Mouse (Mus musculus) liver, adult 2 months (tissue): Measurements from ENCODE around the gene Dclre1c. TPM values are rescaled to one million over a fixed set of nuclear protein-coding genes. Genes with fewer than 3 reads are reported as not detected.

Experiments
- DNase-seq: peaks from one replicate; pipeline ENCODE4 v3.0.0-alpha.2; 2011; ENCODE audit warnings: low read depth, low spot score; ENCODE audit errors: extremely low read depth
- H3K27ac ChIP-seq: fragments of 200-500 bp; replicated peaks from 2 replicates; pipeline ENCODE4 v1.5.1; 2012; ENCODE audit warnings: low read depth, mild to moderate bottlenecking, control low read depth, inconsistent platforms, low read length; ENCODE audit not compliant: insufficient read depth
- H3K27me3 ChIP-seq: fragments of 200-500 bp; 2 replicates; pipeline ENCODE4 v1.6.1; 2012; ENCODE audit warnings: mild to moderate bottlenecking, moderate library complexity, low read length, inconsistent platforms; ENCODE audit not compliant: control insufficient read depth, insufficient read depth
- H3K36me3 ChIP-seq: fragments of 200-500 bp; 2 replicates; pipeline ENCODE4 v1.6.1; 2012; ENCODE audit warnings: low read length, inconsistent platforms; ENCODE audit not compliant: control insufficient read depth, insufficient read depth
- H3K4me1 ChIP-seq: fragments of 200-500 bp; 2 replicates; pipeline ENCODE4 v1.6.1; 2011; ENCODE audit warnings: low read length; ENCODE audit not compliant: control insufficient read depth, insufficient read depth
- H3K4me3 ChIP-seq: fragments of 200-500 bp; 2 replicates; pipeline ENCODE4 v1.5.1; 2011; ENCODE audit warnings: low read depth, mild to moderate bottlenecking, control low read depth, low read length, moderate library complexity; ENCODE audit not compliant: insufficient read depth
- H3K79me2 ChIP-seq: fragments of 200-500 bp; 2 replicates; pipeline ENCODE4 v1.6.1; 2012; ENCODE audit warnings: inconsistent platforms, mild to moderate bottlenecking, low read length, moderate library complexity; ENCODE audit not compliant: control insufficient read depth, insufficient read depth
- H3K9ac ChIP-seq: fragments of 200-500 bp; 2 replicates; pipeline ENCODE4 v1.6.1; 2012; ENCODE audit warnings: low read depth, mild to moderate bottlenecking, control low read depth, inconsistent platforms, low read length
- CTCF ChIP-seq: fragments of 200-500 bp; IDR thresholded peaks from 2 replicates; pipeline ENCODE4 v1.5.1; 2011; ENCODE audit warnings: low read depth, low read length, control low read depth
- POLR2A ChIP-seq: fragments of 200-500 bp; IDR thresholded peaks from 2 replicates; pipeline ENCODE4 v1.6.1; 2011; ENCODE audit warnings: low read length, control low read depth; ENCODE audit not compliant: insufficient read depth; ENCODE audit errors: extremely low read depth
- WGBS: fragments of 180-500 bp; shearing (Covaris S2); methylation state at CpG from one replicate; pipeline ENCODE4 v1.1.7; 2018; 5-methylcytosine and 5-hydroxymethylcytosine counted together
- polyA plus RNA-seq: library from polyadenylated mRNA; depleted of rRNA; stranded (reverse); fragments of >200 nt; gene quantifications from 2 replicates; pipeline ENCODE4 v1.2.3, GENCODE M21; 2012
- total RNA-seq: library from RNA; depleted of rRNA; stranded (reverse); fragments of >200 nt; gene quantifications from 2 replicates; pipeline ENCODE4 v1.2.3, GENCODE M21; 2014

Gene Dclre1c
- total and polyA plus RNA-seq, 2 experiments = 1.8 to 5.8 TPM

GRCm38 (mm10) chr2:3475746-3476251 lies 51.9 kb downstream of the Dclre1c start:
- no peaks in the 10 kb centered on the region for H3K79me2 ChIP-seq
- WGBS = 75% methylated on average over 3 of the region's 3 CpGs
- DNase-seq = no peak
- H3K27me3 ChIP-seq = no peaks in the 10 kb centered on the region
- H3K4me1 ChIP-seq = peaks cover 7% of the 10 kb centered on the region
- H3K4me3 ChIP-seq = no peak overlapping the region
- H3K36me3 ChIP-seq = no peaks in the 10 kb centered on the region
- no peak overlapping the region for H3K9ac ChIP-seq
- no peak overlapping the region for H3K27ac ChIP-seq
- TF ChIP-seq POLR2A (no peak), CTCF (no peak)

- Histone ChIP-seq H3K36me3 (no peaks in the 10 kb centered on the region), H3K9ac (no peak overlapping the region), H3K4me3 (no peak overlapping the region), H3K4me1 (peaks cover 5% of the 10 kb centered on the region; the same call in 1 of the 2 replicates), H3K79me2 (no peaks in the 10 kb centered on the region), H3K27me3 (no peaks in the 10 kb centered on the region), H3K27ac (no peak overlapping the region)
- DNase-seq = no peak
- TF ChIP-seq POLR2A (no peak), CTCF (no peak)
- 82% methylated on average over 3 of the region's 3 CpGs for WGBS
Measured at GRCm38 (mm10) chr2:3480239-3480638, 56.3 kb downstream of the Dclre1c start.

GRCm38 (mm10) chr2:3489816-3490215 lies 65.9 kb downstream of the Dclre1c start:
- 87% methylated on average over 3 of the region's 3 CpGs for WGBS
- H3K79me2 ChIP-seq = no peaks in the 10 kb centered on the region
- no peaks in the 10 kb centered on the region for H3K4me1 ChIP-seq
- no peaks in the 10 kb centered on the region for H3K27me3 ChIP-seq
- TF ChIP-seq POLR2A = no peak
- no peak for TF ChIP-seq CTCF
- H3K36me3 ChIP-seq = peaks cover 40% of the 10 kb centered on the region
- no peak overlapping the region for H3K27ac ChIP-seq
- DNase-seq = no peak
- no peak overlapping the region for H3K4me3 ChIP-seq
- H3K9ac ChIP-seq = no peak overlapping the region

- H3K9ac ChIP-seq = no peak overlapping the region
- peaks cover 66% of the 10 kb centered on the region for H3K36me3 ChIP-seq
- 89% methylated on average over 3 of the region's 3 CpGs for WGBS
- no peaks in the 10 kb centered on the region for H3K4me1 ChIP-seq
- no peaks in the 10 kb centered on the region for H3K27me3 ChIP-seq
- no peak overlapping the region for H3K4me3 ChIP-seq
- no peak for TF ChIP-seq POLR2A
- no peak for TF ChIP-seq CTCF
- no peak for DNase-seq
- H3K79me2 ChIP-seq = no peaks in the 10 kb centered on the region
- H3K27ac ChIP-seq = no peak overlapping the region
Measured at GRCm38 (mm10) chr2:3493833-3494409, 70.0 kb downstream of the Dclre1c start.

- H3K27ac ChIP-seq = no peak overlapping the region
- no peaks in the 10 kb centered on the region for H3K79me2 ChIP-seq
- DNase-seq = no peak
- peaks cover 39% of the 10 kb centered on the region for H3K36me3 ChIP-seq
- H3K9ac ChIP-seq = no peak overlapping the region
- no peaks in the 10 kb centered on the region for H3K27me3 ChIP-seq
- no peak overlapping the region for H3K4me3 ChIP-seq
- TF ChIP-seq POLR2A = no peak
- no peak for TF ChIP-seq CTCF
- no peaks in the 10 kb centered on the region for H3K4me1 ChIP-seq
- WGBS = 96% methylated on average over 6 of the region's 6 CpGs
Measured at GRCm38 (mm10) chr2:3499543-3499942, 75.6 kb downstream of the Dclre1c start.

- WGBS = 97% methylated on average over 5 of the region's 5 CpGs
- Histone ChIP-seq H3K79me2 (no peaks in the 10 kb centered on the region), H3K4me1 (no peaks in the 10 kb centered on the region), H3K36me3 (peaks cover 27% of the 10 kb centered on the region), H3K27me3 (no peaks in the 10 kb centered on the region), H3K9ac (no peak overlapping the region), H3K4me3 (no peak overlapping the region), H3K27ac (no peak overlapping the region)
- no peak for DNase-seq
- no peak for TF ChIP-seq POLR2A
- no peak for TF ChIP-seq CTCF
Measured at GRCm38 (mm10) chr2:3500886-3501285, 77.0 kb downstream of the Dclre1c start.
